Mouse (Mus musculus): ENCODE data around the gene Alpk3.

Gene Alpk3

GRCm38 (mm10) chr7:81074546-81074945, 17.1 kb downstream of the Alpk3 start:
- DNase-seq (ENCODE audit: low read depth, low spot score), result no peak

DNA sequence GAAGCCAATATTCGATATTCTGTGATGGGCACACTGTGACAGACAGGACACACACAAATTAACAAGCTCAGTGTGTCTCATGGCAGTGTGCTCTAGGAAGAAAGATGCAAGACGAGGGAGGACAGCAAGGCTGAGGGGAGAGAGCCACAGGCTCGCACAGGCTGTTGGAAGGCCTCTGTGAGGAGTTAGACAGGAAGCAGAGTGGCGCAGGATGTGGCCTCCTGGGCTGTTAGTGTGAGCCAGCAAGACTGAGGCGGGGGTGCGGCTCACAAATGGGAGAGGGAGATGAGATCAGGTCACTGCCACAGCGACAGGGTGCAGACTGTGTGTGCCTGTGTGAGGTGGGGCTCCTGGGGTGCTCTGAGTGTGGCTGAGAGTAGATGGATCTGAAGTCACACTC, 17.9 kb downstream of the Alpk3 start:
- DNase-seq (ENCODE audit: low read depth, low spot score), result no peak

DNA sequence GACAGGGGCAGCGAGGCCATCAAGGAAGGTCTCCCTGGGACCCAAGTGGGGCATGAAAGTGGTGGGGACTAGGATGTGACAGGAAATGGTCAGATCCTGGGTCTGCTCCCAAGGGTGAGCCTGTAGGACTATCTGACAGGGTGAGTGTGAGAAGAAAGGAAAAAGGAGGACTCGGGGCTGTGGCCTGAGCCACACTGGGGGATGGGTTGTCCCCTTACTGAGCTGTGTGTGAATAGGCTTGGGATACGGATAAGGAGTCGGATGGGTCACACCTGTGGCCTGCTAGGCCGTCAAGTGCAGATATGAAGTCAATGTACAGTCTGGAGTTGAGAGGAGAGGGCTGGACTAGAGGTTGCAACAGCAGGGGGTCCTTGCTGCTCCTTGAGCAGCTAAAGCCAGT, 18.3 kb downstream of the Alpk3 start:
- DNase-seq (ENCODE audit: low read depth, low spot score), result no peak

- DNase-seq (ENCODE audit: low read depth, low spot score), result no peak
These were observed 19.6 kb downstream of the Alpk3 start for GRCm38 (mm10) chr7:81077009-81077408.

- DNase-seq (ENCODE audit: low read depth, low spot score), result no peak
These were observed 21.3 kb downstream of the Alpk3 start for GRCm38 (mm10) chr7:81078740-81079139.

DNA sequence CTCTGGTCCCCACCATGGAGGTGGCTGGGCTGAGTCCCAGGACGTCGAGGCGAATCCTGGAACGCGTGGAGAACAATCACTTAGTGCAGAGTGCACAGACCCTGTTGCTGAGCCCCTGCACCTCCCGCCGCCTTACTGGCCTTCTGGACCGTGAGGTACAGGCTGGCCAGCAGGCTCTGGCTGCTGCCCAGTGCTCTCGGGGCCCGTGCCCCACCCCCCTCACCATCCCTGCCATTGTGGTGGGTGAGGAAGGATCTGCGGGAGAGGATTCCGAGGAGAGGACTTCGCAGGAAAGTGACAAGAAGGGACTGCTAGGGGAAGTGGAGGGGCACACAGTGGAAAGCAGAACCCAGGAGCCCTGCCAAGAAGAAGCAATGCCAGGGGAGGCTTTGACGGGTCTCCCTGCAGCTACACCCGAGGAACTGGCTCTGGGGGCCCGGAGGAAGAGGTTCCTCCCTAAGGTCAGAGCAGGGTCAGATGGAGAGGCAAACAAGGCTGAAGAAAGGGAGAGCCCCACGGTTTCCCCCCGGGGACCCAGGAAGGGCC, 36.1 kb downstream of the Alpk3 start:
- no peak for DNase-seq (ENCODE audit: low read depth, low spot score)

DNA sequence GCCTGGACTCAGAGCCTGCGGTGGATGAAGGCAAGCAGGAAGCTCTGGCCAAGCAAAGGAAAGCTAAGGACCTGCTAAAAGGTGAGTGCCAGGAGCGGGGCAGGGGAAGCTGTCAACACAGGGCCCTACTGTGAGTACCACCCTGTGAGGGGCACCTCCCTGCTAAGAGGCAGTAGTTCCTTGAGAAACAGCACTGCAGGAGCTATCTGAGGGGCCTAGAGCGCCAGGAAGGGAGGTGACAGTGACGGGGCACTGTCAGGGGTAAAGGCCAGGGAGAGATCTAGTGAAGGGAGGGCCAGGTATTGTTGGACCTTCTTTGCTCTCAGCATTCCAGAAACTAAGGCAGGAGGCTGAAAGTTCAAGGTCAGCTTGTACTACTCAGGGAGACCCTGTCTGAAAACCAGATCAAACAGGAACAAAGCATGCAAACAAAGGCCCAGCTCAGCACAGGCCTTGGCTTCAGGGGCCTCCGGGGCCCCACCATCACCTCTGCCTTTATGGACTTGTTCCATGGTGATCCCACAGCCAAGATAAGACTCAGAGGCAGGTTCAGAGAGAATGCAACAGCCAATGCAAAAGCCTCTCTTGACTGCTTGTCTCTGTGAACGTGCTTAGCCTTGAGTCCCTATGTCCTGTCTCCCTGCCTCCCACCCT, 36.8 kb downstream of the Alpk3 start:
- no peak for DNase-seq (ENCODE audit: low read depth, low spot score)

DNA sequence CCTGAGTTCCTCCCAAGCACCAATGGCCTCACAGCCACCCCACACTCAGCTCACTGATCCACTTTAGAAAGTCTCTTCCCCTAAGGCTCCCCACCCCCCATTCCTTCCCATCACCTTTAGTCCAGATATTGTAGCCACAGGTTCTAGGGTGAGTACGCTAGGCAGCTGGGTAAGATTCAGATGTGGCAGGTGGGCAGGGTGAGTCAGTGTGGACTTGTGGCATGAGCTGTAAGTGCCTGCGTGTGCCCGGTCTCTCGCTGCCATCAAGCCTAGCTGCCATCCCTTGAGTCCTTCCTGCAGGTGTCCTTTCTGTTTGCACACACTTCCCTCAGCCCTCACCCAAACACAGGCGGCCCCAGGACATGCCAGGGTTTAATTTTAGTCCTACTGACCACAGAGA, 42.9 kb downstream of the Alpk3 start:
- no peak for DNase-seq (ENCODE audit: low read depth, low spot score)

GRCm38 (mm10) chr7:81102854-81103253, 45.5 kb downstream of the Alpk3 start:
- DNase-seq (ENCODE audit: low read depth, low spot score), result no peak

GRCm38 (mm10) chr7:81105525-81105924, 48.1 kb downstream of the Alpk3 start:
- no peak for DNase-seq (ENCODE audit: low read depth, low spot score)

DNA sequence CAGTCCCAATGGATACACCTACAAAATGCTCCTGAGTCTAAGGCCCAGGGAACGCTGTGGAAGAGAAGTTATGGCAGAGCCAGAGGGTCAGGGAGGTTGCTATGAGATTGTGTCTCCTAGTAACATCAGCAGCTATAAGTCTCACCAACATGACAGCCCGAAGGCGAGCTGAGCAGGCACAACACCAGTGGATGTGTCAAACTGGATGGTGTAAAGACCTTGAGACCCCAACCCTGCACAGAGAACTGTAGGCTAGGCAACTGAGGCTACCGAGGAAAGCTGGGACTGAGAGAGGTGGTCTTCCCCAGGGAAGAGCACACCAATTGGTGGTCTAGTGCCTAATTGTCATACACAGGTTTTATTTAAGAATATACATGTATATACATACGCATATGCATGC, 50.8 kb downstream of the Alpk3 start:
- no peak for DNase-seq (ENCODE audit: low read depth, low spot score)

GRCm38 (mm10) chr7:81109717-81110651, 52.6 kb downstream of the Alpk3 start:
- no peak for DNase-seq (ENCODE audit: low read depth, low spot score)

GRCm38 (mm10) chr7:81110791-81111190, 53.4 kb downstream of the Alpk3 start:
- no peak for DNase-seq (ENCODE audit: low read depth, low spot score)

DNA sequence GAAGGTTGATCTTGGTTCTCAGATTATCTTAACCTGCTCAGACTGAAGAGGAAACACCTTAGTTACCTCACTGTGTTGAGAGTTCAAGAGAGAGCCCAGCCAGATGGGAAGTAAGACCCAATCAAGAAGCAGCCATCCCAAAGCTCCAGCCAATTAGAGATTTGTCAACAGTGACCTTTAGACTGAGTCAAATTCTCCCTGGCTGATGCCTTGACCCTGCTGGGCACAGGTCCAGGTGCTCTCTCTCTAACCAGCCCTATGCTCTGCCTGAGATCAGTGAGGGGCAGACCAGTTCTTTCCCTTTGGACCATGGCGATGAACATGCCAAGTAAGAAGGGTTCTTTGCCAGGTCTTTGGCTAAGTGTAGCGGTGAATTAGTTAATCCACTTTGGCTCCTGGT, 54.3 kb downstream of the Alpk3 start:
- DNase-seq (ENCODE audit: low read depth, low spot score), result no peak

DNA sequence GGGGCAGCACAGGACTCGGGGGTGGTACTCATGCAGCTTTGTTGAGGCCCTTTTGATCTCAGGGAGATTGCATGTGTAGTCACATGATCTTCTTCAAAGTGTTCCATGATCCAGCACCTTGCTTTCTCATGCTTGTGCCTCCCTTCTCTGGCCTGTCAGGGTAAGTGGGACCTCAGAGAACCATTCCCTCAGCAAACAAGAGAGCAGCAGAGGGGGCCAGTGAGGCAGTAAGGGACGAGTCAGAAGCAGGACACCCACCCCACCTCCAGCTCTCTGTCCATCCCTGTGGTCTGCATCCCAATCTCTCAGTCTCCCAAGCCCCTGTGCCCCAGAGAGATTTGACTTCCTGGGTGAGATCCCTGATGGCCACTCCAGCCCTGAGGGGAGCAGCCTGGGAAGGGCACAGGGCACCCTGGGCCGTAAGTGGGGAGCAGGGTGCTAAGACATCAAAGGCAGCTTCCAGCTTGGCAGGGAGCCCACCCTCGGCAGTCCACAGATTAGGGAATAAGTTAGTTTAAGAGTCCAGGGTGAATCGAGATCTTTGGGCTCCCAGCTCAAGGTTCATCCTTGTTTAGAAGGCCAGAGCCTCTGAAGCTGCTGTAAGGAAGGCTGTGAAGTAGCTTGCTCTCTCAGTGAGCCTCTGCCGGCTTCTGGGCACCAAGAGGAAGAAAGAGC, 55.4 kb downstream of the Alpk3 start:
- no peak for DNase-seq (ENCODE audit: low read depth, low spot score)

DNA sequence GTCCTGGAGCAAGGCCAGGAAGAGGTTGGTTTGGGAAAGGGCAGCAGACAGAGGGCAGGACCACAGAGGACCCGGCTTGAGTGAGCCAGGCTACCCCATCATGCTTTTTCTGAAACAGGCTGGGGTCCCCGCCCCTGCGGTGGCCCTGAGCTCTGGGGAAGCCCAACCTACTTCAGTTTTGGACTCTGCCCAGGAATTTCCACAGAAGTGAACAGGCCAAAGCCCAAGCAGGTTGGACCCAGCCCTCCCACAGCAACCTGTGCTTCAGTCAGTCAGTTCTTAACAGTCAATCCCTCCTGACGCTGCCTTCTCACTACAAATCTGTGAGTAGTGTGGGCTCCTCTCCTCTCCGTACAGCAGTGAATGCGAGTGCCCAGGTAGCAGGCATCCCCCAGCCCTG, 57.2 kb downstream of the Alpk3 start, which contains the start of gene Slc28a1:
Slc28a1 (plus strand) TSS at position 245 of the 400 bp plus-strand sequence.
- DNase-seq (ENCODE audit: low read depth, low spot score), result no peak

DNA sequence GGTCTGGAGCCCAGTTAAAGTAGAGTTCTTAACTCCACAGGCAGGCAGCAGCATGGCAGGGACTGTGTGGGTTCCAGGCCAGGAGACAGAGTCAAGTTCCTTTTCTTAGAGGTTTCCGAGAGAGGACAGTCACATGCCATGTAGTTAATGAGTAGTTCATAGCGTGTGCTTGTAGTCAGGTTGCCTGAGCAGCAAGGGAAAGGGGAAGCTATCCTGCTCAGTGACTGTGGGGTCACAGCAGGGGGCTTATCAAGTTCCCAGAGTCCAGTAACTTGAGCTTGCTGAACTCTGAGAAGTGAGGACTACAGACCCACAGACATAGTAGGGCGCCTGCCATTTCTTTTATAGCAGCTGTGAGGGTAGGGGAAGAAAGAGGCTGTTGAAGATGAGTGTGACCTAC, 63.7 kb downstream of the Alpk3 start:
- no peak for DNase-seq (ENCODE audit: low read depth, low spot score)

DNA sequence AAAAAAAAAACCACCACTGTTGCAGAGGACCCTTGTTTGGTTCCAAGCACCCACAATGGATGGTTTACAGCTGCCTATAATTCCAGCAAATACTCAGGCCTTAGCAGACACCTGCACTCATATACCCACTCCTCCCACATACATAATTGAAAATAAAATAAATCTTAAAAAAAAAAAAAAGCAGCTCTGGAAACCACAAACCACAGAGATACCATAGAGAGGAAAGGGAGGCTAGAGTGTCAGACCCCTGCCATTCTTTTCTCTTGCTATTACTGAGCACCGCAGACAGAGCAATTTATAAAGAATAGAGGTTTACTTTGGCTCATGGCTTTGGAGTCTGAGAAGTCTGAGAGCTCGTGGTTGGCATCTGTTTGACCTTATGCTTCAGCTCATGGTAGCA, 65.4 kb downstream of the Alpk3 start:
- DNase-seq (ENCODE audit: low read depth, low spot score), result no peak

DNA sequence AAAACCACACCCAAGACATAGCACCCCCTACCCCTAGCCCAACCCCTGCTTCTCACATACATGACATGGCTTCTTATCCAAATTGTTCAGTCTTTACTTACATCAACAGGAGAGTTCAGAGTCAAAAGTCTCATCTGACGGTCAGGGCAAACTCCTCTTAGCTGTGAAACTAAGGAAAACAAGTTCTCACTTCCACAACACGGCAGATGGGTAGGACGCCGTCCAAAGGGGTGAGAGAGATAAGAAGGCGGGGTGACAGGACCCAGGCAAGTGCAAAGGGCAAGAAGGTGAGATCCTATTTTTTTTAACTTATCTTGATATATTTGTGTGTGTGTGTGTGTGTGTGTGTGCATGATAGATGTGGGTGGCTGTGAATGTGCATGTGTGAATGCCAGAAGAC, 66.2 kb downstream of the Alpk3 start:
- DNase-seq (ENCODE audit: low read depth, low spot score), result no peak

DNA sequence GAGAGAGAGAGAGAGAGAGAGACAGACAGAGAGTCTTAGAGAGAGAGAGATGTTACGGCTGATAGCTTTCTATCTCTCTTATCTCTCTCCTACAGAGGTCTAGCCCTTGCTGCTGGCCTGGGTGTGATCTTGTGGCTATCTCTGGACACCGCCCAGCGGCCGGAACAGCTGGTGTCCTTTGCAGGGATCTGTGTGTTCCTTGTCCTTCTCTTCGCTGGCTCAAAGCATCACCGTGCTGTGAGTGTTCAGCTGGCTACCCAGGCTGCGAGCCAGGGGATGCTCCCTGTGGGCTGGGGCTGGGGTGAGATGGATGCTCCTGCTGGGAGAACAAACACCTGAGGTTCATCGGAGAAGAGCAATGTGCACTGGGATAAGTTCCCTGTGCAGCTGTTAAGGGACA, 67.4 kb downstream of the Alpk3 start:
- DNase-seq (ENCODE audit: low read depth, low spot score), result no peak

- DNase-seq (ENCODE audit: low read depth, low spot score), result no peak
These were observed 68.1 kb downstream of the Alpk3 start for GRCm38 (mm10) chr7:81125215-81126175.

Data from A20 (cell line).